Mouse (Mus musculus): ENCODE results near the gene Casc3. TPM values are rescaled to one million over a fixed set of nuclear protein-coding genes. Genes with fewer than 3 reads are reported as not detected.

The Casc3 gene
- polyA plus RNA-seq, 1 experiment from 2014 or later = 63.2 TPM

GRCm38 (mm10) chr11:98767713-98768112 is 37.0 kb upstream of the Casc3 start:
- Histone ChIP-seq H3K4me3 (replicated peaks) (peak overlapping the region; percentile 21; the same call in 1 of the 2 replicates), H3K9ac (peak overlapping the region; percentile 42; the same call in 1 of the 2 replicates), H3K4me2 (peak overlapping the region; percentile 47), H3K27ac (peak overlapping the region; percentile 83), H3K4me1 (peaks cover 41% of the 10 kb centered on the region), H3K9me3 (no peaks in the 10 kb centered on the region), H3K36me3 (replicated peaks) (peaks cover 58% of the 10 kb centered on the region), H3K27me3 (no peaks in the 10 kb centered on the region)
- ATAC-seq (ENCODE audit: low FRiP score) = no peak
- 26% methylated on average over 4 of the region's 4 CpGs for WGBS

DNA sequence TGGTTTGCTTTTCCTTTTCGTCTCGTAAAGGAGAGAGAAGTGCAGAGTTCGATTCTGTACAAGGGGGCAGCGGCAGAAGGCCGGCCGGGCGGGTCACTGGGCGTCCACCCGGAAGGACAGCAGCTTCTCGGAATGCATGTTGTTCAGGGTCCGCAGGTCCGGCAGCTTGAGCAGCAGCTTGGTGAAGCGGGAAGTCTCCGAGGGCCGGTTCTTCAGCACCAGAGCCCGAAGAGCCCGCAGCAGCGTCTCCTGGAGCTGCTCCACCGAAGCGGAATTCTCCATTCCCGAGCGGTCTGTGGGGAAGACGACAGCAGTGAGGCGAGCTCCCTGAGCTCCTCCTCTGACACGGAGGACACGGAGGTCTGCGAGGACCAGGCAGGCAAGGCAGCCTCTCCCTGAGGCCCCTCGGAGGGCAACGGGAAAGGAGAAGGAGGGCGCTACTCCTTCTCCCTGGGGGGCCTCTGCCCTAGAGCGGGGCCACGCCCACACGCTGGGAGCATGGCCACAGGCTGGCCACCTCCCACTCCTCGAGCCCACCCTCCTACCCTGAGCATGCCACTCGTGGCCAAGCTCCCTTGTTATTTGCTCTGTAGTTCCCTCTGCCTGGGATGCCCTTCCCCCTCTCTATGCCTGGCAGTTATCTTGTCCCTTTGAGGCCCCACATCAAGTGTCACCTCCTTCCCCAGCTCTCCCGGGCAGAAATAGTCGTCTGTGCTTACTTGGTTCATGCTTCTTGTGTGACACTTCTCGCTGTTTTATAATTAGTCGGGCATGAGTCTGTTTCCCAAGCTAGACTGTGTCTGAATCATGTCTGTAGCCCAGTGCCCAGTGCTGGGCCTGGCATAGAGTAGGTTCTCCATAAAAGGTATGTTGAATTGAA is 36.3 kb upstream of the Casc3 start:
- 31% methylated on average over 38 of the region's 39 CpGs for whole genome bisulfite sequencing
- Histone ChIP-seq H3K4me1 (peaks cover 48% of the 10 kb centered on the region), H3K9ac (peak overlapping the region; percentile 42), H3K27ac (peak overlapping the region; percentile 83), H3K4me3 (replicated peaks) (peak overlapping the region; percentile 21), H3K27me3 (no peaks in the 10 kb centered on the region), H3K9me3 (no peaks in the 10 kb centered on the region), H3K4me2 (peak overlapping the region; percentile 47), H3K36me3 (replicated peaks) (peaks cover 52% of the 10 kb centered on the region)
- ATAC-seq (ENCODE audit: low FRiP score) = no peak

- no peak for ATAC-seq (ENCODE audit: low FRiP score)
- H3K4me3 ChIP-seq (replicated peaks) = no peak overlapping the region
- peaks cover 57% of the 10 kb centered on the region for H3K4me1 ChIP-seq
Measured at GRCm38 (mm10) chr11:98769007-98769954, 35.4 kb upstream of the Casc3 start.

DNA sequence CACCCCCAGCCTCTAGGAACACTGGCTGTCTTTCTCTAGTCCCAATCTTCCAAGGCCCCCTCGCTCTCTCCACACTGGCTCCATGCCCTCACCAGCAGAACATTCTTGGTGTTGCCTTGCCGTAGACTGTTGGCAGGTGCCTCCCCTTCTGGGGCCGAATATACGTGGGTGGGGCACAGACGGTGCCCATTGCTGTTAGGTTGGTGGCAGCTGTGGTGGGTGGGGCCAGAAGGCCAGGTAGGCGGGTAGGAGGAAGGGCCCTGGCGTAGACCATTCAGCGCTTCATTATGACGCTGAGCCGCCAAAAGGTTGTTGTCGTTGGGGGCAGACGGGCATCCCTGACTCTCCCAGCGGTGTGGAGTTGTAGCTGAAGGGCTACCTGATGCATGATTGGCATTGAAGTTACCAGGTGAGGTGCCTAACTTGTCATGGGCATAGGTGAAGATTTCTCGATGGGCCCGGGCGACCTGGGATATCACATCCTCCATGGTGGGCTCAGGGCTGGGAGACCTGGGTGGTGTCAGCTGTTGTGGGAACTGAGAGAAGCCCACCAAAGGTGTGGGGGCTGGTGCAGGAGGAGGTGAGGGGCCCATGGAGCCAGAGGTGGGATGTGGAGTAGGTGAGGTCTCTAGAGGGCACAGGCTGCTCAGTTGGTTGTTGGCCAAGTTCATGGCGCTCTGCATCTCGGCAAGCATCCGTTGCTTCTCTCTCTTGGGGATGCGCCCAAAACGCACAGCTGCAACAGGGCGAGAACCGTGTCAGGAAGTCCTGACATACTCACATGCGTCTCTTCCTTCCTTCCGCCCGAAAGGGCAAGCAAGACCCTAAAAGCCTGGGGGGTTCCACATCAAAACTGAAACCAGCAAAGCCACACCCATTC is 34.4 kb upstream of the Casc3 start:
- H3K27me3 ChIP-seq = 0 out of 2 replicates have a peak, but pooled peaks cover 3% of the 10 kb centered on the region
- no peaks in the 10 kb centered on the region for H3K9me3 ChIP-seq
- no peak overlapping the region for H3K9ac ChIP-seq
- H3K27ac ChIP-seq = no peak overlapping the region
- WGBS = 94% methylated on average over 26 of the region's 26 CpGs
- H3K4me3 ChIP-seq (replicated peaks) = no peak overlapping the region
- H3K4me1 ChIP-seq = peaks cover 64% of the 10 kb centered on the region
- H3K4me2 ChIP-seq = no peak overlapping the region
- ATAC-seq (ENCODE audit: low FRiP score) = no peak
- H3K36me3 ChIP-seq (replicated peaks) = peaks cover 33% of the 10 kb centered on the region

More at GRCm38 (mm10) chr11:98769007-98769954, 35.4 kb upstream of the Casc3 start:
- WGBS = 92% methylated on average over 25 of the region's 25 CpGs
- Histone ChIP-seq H3K27ac (peak overlapping the region; percentile 83), H3K9ac (no peak overlapping the region), H3K4me2 (peak overlapping the region; percentile 47; the same call in 1 of the 2 replicates), H3K9me3 (no peaks in the 10 kb centered on the region), H3K36me3 (replicated peaks) (peaks cover 43% of the 10 kb centered on the region), H3K27me3 (no peaks in the 10 kb centered on the region)

DNA sequence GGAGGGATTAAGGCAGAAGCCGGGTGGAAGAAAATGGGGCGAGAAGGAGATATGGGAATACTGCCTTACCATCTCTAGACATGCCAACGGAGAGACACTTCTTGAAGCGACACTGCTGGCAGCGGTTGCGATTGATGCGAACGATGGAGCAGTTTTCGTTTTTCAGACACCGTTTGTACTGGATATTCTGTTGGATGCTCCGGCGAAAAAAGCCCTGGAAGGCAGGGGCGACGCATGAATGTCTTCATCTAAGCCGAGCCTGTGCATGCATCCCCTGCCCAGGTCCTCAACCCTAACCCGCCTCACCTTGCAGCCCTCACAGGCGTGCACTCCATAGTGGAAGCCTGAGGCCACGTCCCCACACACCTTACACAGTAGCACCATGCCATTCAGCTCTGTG is 33.6 kb upstream of the Casc3 start:
- Histone ChIP-seq H3K36me3 (replicated peaks) (peaks cover 30% of the 10 kb centered on the region), H3K4me1 (peaks cover 64% of the 10 kb centered on the region), H3K4me3 (replicated peaks) (no peak overlapping the region), H3K4me2 (no peak overlapping the region), H3K27ac (no peak overlapping the region), H3K9me3 (no peaks in the 10 kb centered on the region), H3K9ac (no peak overlapping the region), H3K27me3 (0 out of 2 replicates have a peak, but pooled peaks cover 3% of the 10 kb centered on the region)
- no peak for ATAC-seq (ENCODE audit: low FRiP score)
- WGBS = 95% methylated on average over 18 of the region's 18 CpGs

DNA sequence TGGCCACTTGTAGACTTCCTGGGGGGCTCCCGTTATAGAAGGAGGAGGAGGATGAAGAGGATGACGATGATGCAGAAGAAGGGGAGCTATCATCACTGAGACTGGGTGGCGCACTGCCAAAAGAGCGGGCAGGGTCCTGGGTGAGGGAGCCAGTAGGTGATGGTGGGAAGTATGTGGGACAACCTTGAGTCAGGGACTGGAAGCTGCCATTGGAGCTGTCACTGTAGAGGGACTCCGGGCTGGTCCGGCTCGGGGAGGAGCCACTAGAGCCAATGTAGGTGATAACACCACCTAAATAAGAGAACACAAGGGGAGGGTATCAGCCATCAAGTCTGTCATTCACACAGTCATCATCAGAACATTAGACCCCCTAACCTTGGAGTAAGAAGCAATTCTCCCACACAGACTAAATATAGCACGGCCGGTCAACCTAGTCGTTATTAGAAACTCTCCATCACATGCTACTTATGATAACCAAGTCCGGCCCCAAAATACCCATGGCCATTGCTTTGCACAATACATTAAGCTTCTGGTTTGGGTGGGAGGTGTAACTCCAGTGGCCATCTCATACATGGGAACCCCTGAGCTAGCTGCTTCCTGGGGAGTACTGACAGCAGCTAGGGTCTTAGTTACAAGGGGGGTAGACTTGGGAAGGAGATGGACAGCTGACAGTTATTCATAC is 32.7 kb upstream of the Casc3 start:
- ATAC-seq (ENCODE audit: low FRiP score) = no peak
- WGBS = 94% methylated on average over 11 of the region's 11 CpGs
- Histone ChIP-seq H3K9ac (no peak overlapping the region), H3K4me1 (peaks cover 64% of the 10 kb centered on the region), H3K27me3 (0 out of 2 replicates have a peak, but pooled peaks cover 3% of the 10 kb centered on the region), H3K9me3 (no peaks in the 10 kb centered on the region), H3K4me2 (no peak overlapping the region), H3K27ac (no peak overlapping the region), H3K4me3 (replicated peaks) (no peak overlapping the region), H3K36me3 (replicated peaks) (peaks cover 30% of the 10 kb centered on the region)

GRCm38 (mm10) chr11:98772667-98773171 is 32.0 kb upstream of the Casc3 start:
- Histone ChIP-seq H3K4me2 (no peak overlapping the region), H3K27ac (no peak overlapping the region), H3K9ac (no peak overlapping the region), H3K4me3 (replicated peaks) (no peak overlapping the region), H3K9me3 (no peaks in the 10 kb centered on the region), H3K4me1 (peaks cover 63% of the 10 kb centered on the region), H3K27me3 (0 out of 2 replicates have a peak, but pooled peaks cover 3% of the 10 kb centered on the region), H3K36me3 (replicated peaks) (peaks cover 30% of the 10 kb centered on the region)
- 83% methylated on average over 8 of the region's 8 CpGs for WGBS
- ATAC-seq (ENCODE audit: low FRiP score) = no peak

DNA sequence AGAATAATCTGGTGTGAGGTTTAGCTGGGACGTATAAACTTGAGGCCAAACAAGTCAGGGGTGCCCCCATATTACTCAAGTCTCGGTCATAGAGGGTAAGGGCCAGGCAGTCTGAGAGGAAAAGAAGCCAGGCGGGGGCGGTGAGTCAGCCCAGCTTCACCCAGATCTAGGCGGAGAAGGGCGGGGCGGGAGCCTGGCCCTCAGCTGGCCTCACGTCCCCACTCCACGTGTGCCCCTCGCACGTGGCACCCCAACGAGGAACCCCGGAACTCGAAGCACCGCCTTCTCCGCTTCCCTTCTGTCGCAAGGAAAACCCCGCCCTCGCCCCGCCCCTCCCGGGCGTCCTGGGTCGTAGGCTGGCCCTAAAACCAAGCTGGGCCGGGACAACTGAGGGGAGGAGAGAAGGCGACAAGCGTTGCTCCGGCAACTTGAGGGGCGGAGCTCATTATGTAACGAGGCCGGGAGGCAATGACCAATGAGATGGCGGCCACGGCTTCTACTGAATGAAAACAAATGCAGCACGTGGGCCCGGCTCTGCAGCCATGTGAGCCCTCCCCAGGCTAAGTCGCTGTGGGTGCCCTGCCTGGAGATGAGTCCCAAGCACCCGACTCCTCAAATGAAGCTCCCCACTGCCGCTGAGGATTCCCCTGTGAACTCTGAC is 30.9 kb upstream of the Casc3 start:
- WGBS = 1% methylated on average over 37 of the region's 37 CpGs

DNA sequence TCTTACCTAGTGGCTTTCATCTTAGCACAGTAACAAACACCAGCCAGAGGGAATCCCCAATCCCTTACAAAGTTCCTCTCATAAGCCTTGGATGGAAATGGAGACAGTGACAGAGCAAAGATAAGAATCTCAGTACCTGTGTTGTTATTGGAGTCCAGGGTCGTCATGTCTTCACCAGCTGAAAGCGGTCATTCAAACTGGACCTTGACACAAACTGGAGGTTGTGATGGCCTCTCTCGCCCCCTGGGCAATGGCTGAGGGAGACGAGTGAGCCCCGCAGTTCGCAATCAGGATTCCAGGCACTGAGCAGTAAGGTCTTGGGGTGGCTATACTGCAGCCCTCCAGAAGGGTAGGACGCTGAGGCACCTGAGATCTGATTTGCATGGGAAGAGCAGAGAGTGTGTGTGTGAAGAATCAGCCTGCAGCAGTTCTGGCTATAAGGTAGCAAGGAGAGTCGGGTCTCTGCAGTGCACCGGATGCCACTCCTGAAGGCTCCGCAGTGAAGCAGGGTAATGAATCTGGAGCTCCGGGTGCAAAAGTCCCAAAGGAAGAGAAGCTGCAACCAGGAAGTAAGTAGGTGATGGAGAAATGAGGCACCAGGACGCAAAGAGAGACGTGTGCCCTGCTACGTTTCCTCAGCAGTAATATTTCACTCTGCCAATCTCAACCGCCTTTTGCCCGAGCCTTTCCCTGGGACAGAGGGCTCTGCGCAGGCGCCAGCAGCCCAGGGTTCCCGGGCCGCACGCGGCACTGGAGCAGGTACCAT is 29.9 kb upstream of the Casc3 start, which contains the start of gene Nr1d1:
Gene Nr1d1, minus strand, starts transcription at position 752 of the 766 bp plus-strand sequence.
- peaks cover 20% of the 10 kb centered on the region for H3K36me3 ChIP-seq (replicated peaks)
- peak within 1 kb of the TSS; percentile 50 for H3K9ac ChIP-seq
- H3K4me1 ChIP-seq = peaks cover 52% of the 10 kb centered on the region
- peak within 1 kb of the TSS; percentile 33 for H3K4me3 ChIP-seq (replicated peaks)
- H3K9me3 ChIP-seq = no peaks in the 10 kb centered on the region
- 0 out of 2 replicates have a peak, but pooled peaks cover 3% of the 10 kb centered on the region for H3K27me3 ChIP-seq
- H3K27ac ChIP-seq = peak within 1 kb of the TSS; percentile 56
- ATAC-seq (ENCODE audit: low FRiP score) = peak; percentile 30; the same call in 1 of the 2 replicates
- H3K4me2 ChIP-seq = peak within 1 kb of the TSS; percentile 66
- 1% methylated on average over 22 of the region's 22 CpGs for WGBS

More for the DNA sequence above, 30.9 kb upstream of the Casc3 start:
- Histone ChIP-seq H3K9ac (peak overlapping the region; percentile 50; the same call in 1 of the 2 replicates), H3K4me1 (peaks cover 55% of the 10 kb centered on the region), H3K27me3 (0 out of 2 replicates have a peak, but pooled peaks cover 3% of the 10 kb centered on the region), H3K4me3 (replicated peaks) (peak overlapping the region; percentile 33), H3K27ac (no peak overlapping the region), H3K36me3 (replicated peaks) (peaks cover 29% of the 10 kb centered on the region), H3K9me3 (no peaks in the 10 kb centered on the region), H3K4me2 (peak overlapping the region; percentile 66)
- ATAC-seq (ENCODE audit: low FRiP score) = peak; percentile 85

Measured in forebrain, embryonic 12.5 days (tissue).